Mouse (Mus musculus) bone marrow, adult 2 months (tissue): ENCODE measurements around the gene Kctd8.

Experiments
- CTCF ChIP-seq: fragments of 200-500 bp; IDR thresholded peaks from 2 replicates; pipeline ENCODE4 v1.5.1; 2011; ENCODE audit warnings: low read length, control low read depth; ENCODE audit not compliant: control insufficient read depth, insufficient read depth
- POLR2A ChIP-seq: fragments of 200-500 bp; IDR thresholded peaks from 2 replicates; pipeline ENCODE4 v1.6.1; 2011; ENCODE audit warnings: low read depth, mild to moderate bottlenecking, control low read depth, low read length, borderline replicate concordance; ENCODE audit not compliant: control insufficient read depth

GRCm38 (mm10) chr5:69340919-69341801 is at the start of gene Kctd8:
- no peak for TF ChIP-seq POLR2A
- no peak for TF ChIP-seq CTCF
